Mouse (Mus musculus) liver, embryonic 12.5 days (tissue): Measurements from ENCODE around the gene Rap2b. TPM values are rescaled to one million over a fixed set of nuclear protein-coding genes. Genes with fewer than 3 reads are reported as not detected.

Experiments used
- ATAC-seq: fragments of 200-750 bp; cut with Nextera tagmentation; 2 replicates; pipeline ENCODE4 v1.8.0; 2017; ENCODE audit warnings: moderate number of reproducible peaks, mild to moderate bottlenecking, moderate library complexity
- H3K27ac ChIP-seq: fragments of 300-500 bp; sonication (generic); 2 replicates; pipeline ENCODE4 v1.5.1; 2016; ENCODE audit warnings: mild to moderate bottlenecking
- H3K27me3 ChIP-seq: fragments of 300-500 bp; sonication (generic); replicated peaks from 2 replicates; pipeline ENCODE4 v1.6.1; 2016; ENCODE audit warnings: mild to moderate bottlenecking, moderate library complexity
- H3K36me3 ChIP-seq: fragments of 300-500 bp; sonication (generic); 2 replicates; pipeline ENCODE4 v1.6.1; 2016; ENCODE audit warnings: mild to moderate bottlenecking, moderate library complexity
- H3K4me1 ChIP-seq: fragments of 300-500 bp; sonication (generic); 2 replicates; pipeline ENCODE4 v1.6.1; 2016
- H3K4me2 ChIP-seq: fragments of 300-500 bp; sonication (generic); 2 replicates; pipeline ENCODE4 v1.6.1; 2016; ENCODE audit warnings: mild to moderate bottlenecking, moderate library complexity
- H3K4me3 ChIP-seq: fragments of 300-500 bp; sonication (generic); 2 replicates; pipeline ENCODE4 v1.5.1; 2016; ENCODE audit warnings: mild to moderate bottlenecking, moderate library complexity
- H3K9ac ChIP-seq: fragments of 300-500 bp; sonication (generic); 2 replicates; pipeline ENCODE4 v1.6.1; 2016; ENCODE audit warnings: mild to moderate bottlenecking, moderate library complexity
- H3K9me3 ChIP-seq: fragments of 300-500 bp; sonication (generic); replicated peaks from 2 replicates; pipeline ENCODE4 v1.6.1; 2016; ENCODE audit warnings: mild to moderate bottlenecking, moderate library complexity
- WGBS: fragments of 180-500 bp; shearing (Covaris S2); methylation state at CpG from one replicate; pipeline ENCODE4 v1.1.7; 2016; ENCODE audit not compliant: insufficient replicate concordance; 5-methylcytosine and 5-hydroxymethylcytosine counted together
- polyA plus RNA-seq: library from polyadenylated mRNA; unstranded; fragments of >200 nt; fragmentation: Nextera tagmentation; extraction: Ambion mirVana; gene quantifications from 2 replicates; pipeline ENCODE4 v1.2.1, GENCODE M21; 2016

The Rap2b gene
- polyA plus RNA-seq, 1 experiment from 2014 or later = 5.8 TPM

DNA sequence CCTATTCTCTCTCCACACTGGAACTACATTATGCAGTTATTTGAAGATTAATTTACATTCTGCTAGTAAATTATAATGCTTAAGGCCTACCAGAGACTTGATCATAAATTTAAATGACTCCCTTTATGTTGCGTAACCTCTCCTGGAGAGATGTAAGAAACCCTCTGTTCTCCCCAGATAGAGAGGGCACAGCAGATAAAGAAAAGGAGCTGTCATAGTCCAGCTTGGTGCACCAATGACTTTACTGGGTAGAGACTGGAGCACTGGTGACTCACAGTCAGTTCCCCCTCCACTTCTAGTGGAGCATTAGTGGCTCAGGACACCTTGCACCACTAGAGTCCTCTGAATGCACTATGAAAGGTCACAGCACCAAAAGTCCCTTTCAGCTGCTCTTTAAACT, 31.4 kb downstream of the Rap2b start:
- H3K36me3 ChIP-seq = no peaks in the 10 kb centered on the region
- H3K27ac ChIP-seq = peak overlapping the region; percentile 66; the same call in 1 of the 2 replicates
- peaks cover 25% of the 10 kb centered on the region for H3K4me1 ChIP-seq
- no peaks in the 10 kb centered on the region for H3K9me3 ChIP-seq
- no peak overlapping the region for H3K4me2 ChIP-seq
- H3K4me3 ChIP-seq = no peak overlapping the region
- no peak overlapping the region for H3K9ac ChIP-seq
- no peaks in the 10 kb centered on the region for H3K27me3 ChIP-seq
- WGBS = 19% methylated on average over 1 of the region's 1 CpGs
- ATAC-seq = peak; percentile 99

DNA sequence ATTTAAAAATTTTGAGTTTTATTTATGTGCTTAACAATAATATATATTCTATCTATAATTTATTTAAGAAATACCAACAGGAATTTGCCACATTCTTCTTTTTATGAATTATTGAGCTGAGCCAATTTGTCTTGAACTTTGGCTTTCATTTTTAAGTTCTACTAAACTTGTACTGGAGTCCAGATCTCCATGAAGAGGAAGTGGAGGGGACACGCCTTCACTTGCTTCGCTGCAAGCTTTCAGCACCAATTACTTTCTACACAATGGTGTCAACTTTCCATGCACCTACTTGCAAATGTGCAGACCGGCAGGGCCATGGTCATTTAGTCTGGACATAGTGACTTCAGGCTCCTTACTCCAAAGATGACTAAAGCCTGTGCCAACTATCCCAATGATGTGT, 32.1 kb downstream of the Rap2b start:
- no peak for ATAC-seq

DNA sequence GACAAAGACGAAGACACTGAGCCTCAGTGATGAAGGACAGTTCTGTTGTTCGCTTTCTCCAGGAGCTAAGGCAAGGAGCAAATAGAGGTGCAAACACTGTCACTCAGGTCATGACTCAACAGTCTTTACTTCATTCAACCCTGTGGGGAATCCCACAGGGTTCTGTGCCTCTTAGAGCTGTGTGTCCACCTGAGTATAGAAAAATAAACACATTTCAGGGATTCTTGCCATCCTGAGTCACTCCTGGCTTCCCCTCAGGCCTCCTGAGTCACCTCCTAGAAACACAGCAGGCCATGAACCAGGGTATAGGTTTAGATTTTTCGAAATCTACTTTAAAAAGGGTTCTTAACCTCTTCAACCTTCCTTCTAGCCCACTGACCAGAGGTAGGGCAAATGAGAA, 33.9 kb downstream of the Rap2b start:
- no peak overlapping the region for H3K9ac ChIP-seq
- no peak for ATAC-seq
- no peak overlapping the region for H3K4me2 ChIP-seq
- no peaks in the 10 kb centered on the region for H3K36me3 ChIP-seq
- H3K27me3 ChIP-seq = no peaks in the 10 kb centered on the region
- WGBS = 70% methylated on average over 3 of the region's 3 CpGs
- H3K4me3 ChIP-seq = no peak overlapping the region
- no peaks in the 10 kb centered on the region for H3K9me3 ChIP-seq
- peaks cover 25% of the 10 kb centered on the region for H3K4me1 ChIP-seq
- H3K27ac ChIP-seq = no peak overlapping the region

More for the DNA sequence above, 32.1 kb downstream of the Rap2b start:
- H3K9me3 ChIP-seq = no peaks in the 10 kb centered on the region
- H3K4me2 ChIP-seq = no peak overlapping the region
- no peaks in the 10 kb centered on the region for H3K27me3 ChIP-seq
- H3K4me1 ChIP-seq = peaks cover 25% of the 10 kb centered on the region
- H3K9ac ChIP-seq = no peak overlapping the region
- no peaks in the 10 kb centered on the region for H3K36me3 ChIP-seq
- no peak overlapping the region for H3K27ac ChIP-seq
- WGBS = 51% methylated on average over 3 of the region's 3 CpGs
- H3K4me3 ChIP-seq = no peak overlapping the region

DNA sequence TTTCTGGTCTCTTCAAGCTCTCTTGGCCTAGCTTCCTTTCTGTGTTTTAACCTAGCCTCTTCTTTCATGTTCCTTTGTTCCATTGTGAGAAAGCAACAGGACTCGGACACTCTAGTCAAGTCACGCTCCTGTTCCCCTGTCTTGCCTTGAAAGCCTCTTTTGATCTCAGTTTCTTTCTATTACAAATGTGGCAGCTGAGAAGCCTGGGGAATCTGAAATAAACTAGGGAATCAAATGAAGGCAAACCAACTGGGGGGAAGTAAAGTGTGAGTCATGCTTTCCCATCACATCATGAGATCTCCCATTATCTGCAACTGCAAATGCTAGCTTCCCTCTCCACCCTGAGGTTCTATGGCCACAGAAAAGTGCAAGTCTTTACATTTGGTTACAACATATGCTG, 35.3 kb downstream of the Rap2b start:
- WGBS = 69% methylated on average over 2 of the region's 2 CpGs
- Histone ChIP-seq H3K4me3 (no peak overlapping the region), H3K4me2 (no peak overlapping the region), H3K4me1 (peaks cover 25% of the 10 kb centered on the region), H3K9me3 (no peaks in the 10 kb centered on the region), H3K36me3 (no peaks in the 10 kb centered on the region), H3K27ac (no peak overlapping the region), H3K27me3 (no peaks in the 10 kb centered on the region), H3K9ac (no peak overlapping the region)
- no peak for ATAC-seq

DNA sequence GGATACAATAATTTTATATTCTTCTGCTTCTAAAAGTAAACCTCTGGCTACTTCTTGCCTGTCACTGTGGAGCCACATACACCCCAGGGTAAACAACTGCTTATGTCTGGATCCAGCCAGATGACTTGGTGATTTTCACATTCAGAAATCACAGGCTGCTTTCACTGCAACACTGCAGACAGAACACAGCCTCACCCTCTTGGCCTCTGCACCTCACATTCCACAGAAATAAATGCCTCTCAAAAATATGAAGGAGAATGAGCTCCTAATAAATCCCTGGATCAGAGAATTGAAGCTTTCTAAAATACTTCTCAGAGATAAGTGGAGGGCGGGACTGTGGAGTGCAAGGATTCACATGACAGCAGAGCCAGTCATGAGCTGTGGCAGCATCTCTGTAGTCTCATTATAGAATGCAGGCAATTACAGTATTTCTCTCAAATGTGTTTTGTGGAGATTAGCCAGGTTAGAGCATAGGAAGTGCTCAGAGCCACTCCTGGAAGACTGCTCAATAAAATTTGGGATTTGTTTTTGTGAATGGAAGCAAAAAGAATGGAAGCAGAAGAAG, 39.5 kb downstream of the Rap2b start:
- no peak overlapping the region for H3K4me2 ChIP-seq
- H3K27me3 ChIP-seq = no peaks in the 10 kb centered on the region
- H3K9me3 ChIP-seq = no peaks in the 10 kb centered on the region
- 47% methylated on average over 1 of the region's 1 CpGs for WGBS
- no peak overlapping the region for H3K9ac ChIP-seq
- peaks cover 9% of the 10 kb centered on the region; the same call in 1 of the 2 replicates for H3K4me1 ChIP-seq
- no peak for ATAC-seq
- no peaks in the 10 kb centered on the region for H3K36me3 ChIP-seq
- H3K27ac ChIP-seq = no peak overlapping the region
- no peak overlapping the region for H3K4me3 ChIP-seq

DNA sequence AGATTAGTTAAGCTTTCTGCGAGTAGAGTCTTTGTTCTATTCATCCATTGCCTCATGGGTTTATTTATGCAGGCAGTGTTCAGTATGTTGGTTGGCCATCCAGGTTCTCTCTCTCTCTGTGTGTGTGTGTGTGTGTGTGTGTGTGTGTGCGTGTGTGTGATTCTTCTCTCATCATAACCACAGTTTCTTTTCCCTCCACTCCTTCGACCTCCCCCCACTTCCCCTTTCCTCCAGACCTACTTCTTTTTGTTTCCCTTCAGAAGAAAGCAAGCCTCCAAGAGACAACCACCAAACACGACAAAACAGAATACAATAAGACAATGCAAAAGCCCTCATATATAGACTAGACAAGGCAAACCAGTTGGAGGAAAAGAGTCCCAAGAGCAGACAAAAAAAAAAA, 45.5 kb downstream of the Rap2b start:
- no peak for ATAC-seq
- Histone ChIP-seq H3K4me1 (peaks cover 10% of the 10 kb centered on the region; the same call in 1 of the 2 replicates), H3K27ac (no peak overlapping the region), H3K9me3 (no peaks in the 10 kb centered on the region), H3K4me3 (no peak overlapping the region), H3K9ac (no peak overlapping the region), H3K27me3 (no peaks in the 10 kb centered on the region), H3K36me3 (no peaks in the 10 kb centered on the region), H3K4me2 (no peak overlapping the region)
- 32% methylated on average over 4 of the region's 4 CpGs for WGBS

DNA sequence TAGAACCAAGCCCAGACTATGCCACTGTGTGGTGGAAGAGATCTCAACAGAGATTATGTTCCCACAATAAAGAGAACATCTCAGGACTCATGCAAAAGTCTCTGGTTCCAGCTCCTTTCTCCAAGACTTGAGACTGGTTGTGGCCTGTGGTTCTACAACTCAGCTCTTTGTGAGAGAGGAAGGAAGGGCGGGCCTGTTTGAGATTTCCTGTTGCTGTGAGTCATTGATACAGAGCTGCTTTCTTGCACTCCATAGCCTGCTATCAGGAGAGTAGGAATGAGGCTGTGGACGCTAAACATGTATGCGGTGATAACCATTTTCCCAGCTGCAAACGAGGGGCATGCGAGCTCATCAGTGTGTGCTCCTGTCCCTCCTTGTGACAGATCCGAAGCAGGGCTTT, 48.2 kb downstream of the Rap2b start:
- no peak overlapping the region for H3K27ac ChIP-seq
- ATAC-seq = peak; percentile 82

DNA sequence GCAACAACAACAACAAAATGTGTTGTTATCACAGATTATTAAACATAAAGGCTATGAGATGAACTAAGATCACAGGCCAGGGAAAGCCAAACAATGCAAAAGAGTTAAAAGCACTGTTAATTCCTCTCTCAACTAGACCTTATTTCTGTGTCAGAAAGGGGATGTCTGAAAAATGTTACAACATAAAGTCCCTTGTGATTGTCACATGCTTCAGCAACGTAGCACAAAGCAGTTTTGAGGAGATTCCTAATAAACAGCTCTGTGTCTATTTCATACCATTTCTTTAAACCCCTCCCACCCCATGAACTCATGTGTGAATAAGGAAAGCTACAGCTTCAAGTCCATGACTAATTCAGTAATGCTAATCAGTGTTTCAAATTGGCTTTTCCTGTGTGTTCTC, 54.4 kb downstream of the Rap2b start:
- H3K4me2 ChIP-seq = no peak overlapping the region

More for the DNA sequence above, 48.2 kb downstream of the Rap2b start:
- no peaks in the 10 kb centered on the region for H3K27me3 ChIP-seq
- H3K4me2 ChIP-seq = no peak overlapping the region
- no peak overlapping the region for H3K9ac ChIP-seq
- peaks cover 10% of the 10 kb centered on the region; the same call in 1 of the 2 replicates for H3K4me1 ChIP-seq
- H3K9me3 ChIP-seq = no peaks in the 10 kb centered on the region
- WGBS = 9% methylated on average over 6 of the region's 6 CpGs
- H3K36me3 ChIP-seq = no peaks in the 10 kb centered on the region
- no peak overlapping the region for H3K4me3 ChIP-seq

More for the DNA sequence above, 54.4 kb downstream of the Rap2b start:
- Histone ChIP-seq H3K27me3 (no peaks in the 10 kb centered on the region), H3K9ac (no peak overlapping the region), H3K27ac (no peak overlapping the region), H3K36me3 (no peaks in the 10 kb centered on the region), H3K9me3 (no peaks in the 10 kb centered on the region), H3K4me3 (no peak overlapping the region), H3K4me1 (no peaks in the 10 kb centered on the region)
- WGBS = 74% methylated on average over 1 of the region's 1 CpGs
- ATAC-seq = no peak

Other genes starting within 250 kb of the Rap2b start
- gene B430305J03Rik, start 4.3 kb downstream of the Rap2b start, polyA plus RNA-seq = not detected in 2 replicates